Mouse (Mus musculus): Measurements from ENCODE around the gene Pik3cg.

The Pik3cg gene

DNA sequence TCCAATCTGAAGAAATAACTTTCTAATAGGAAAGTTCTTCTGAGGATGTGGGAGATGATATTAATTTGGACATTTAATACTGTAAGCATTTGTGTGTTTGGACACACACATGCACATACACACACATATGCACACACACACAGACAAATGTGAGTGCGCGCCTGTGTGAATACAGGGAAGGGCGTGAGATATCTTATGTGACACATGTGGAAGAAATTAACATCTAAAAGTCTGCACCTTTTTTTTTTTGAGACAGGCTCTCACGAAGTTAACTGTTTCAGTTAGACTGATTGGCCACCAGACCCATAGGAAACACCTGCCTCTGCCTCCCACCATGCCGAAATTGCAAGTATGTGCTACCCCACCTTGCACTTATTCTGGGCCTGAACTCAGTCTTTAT lies 64.7 kb downstream of the Pik3cg start:
- no peak for DNase-seq (ENCODE audit: low spot score in 2 of 2)

DNA sequence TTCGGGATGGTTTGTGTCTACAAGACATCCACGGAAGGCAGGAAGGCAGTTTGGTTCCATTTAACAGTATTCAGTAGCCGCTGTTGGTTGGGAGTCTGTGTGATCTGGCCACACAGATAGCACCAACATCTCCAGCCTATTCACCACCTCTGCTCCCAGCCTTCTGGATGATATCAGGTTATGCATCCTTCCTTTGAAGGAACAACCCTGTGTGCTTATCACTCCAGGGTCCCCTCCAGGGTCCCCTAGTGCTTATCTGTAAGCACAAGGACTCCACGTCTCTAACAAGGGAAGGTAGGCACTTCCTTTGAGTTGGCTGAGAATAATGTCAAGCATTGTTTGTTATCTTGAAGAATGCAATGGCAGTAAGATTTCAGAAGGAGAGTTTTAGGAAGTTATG lies 65.3 kb downstream of the Pik3cg start:
- DNase-seq (ENCODE audit: low spot score in 2 of 2) = no peak

DNA sequence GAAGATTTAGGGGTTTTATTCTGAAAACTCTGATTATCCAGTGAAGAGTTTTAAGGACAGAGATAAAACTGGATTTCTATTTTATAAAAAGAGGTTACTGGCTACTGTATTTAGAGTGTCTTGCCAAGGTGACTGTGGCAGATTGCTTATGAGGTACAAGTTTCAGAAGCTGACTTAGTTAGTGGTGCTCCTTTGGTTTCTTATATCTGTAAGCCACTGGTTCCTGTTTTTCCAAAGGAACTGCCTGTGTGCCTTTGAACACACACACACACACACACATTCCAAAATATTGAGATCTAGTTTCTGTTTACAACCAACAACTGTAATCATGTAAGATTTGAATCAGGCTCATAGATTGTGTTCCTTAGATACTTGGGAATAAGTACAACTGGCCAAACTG lies 66.7 kb downstream of the Pik3cg start:
- DNase-seq (ENCODE audit: low spot score in 2 of 2) = no peak

DNA sequence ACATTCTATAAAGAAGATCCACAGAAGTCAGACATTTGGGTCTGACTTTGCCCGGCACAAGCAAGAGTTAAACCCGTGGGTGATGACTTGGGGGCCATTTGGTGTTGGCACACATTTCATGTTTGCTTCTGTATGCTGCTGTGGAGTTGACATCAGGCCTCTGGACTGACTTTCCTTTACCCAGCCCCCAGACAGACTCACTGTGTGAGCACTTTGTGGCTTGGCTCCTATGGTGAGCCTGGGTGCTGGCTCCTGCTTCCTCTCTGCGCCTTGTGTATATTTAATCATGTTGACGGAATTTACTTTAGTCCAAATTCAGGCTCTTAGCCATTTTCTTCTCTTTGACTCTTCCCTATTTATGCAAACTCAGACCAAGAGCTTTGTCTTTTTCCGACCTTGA lies 69.6 kb downstream of the Pik3cg start:
- no peak for DNase-seq (ENCODE audit: low spot score in 2 of 2)

DNA sequence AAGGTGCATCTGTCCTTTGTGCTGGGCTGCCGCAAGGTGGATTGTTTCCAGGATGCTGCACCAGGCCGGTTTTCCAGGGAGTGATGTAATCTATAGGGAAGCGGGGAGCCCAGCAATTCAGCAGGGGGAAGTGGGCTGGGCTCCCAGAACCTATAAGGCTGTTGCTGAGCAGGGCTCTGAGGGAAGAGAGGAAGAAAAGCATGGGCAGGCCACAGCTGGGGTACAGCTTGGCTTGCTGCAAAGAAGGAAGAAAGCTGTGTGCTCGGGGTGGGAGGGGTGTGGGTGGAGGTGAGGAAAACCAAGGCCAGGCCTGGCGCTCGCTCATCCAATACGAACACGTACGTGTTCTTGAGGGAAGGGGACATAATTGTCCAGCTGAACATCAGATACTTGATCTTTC lies 70.1 kb downstream of the Pik3cg start:
- no peak for DNase-seq (ENCODE audit: low spot score in 2 of 2)

DNA sequence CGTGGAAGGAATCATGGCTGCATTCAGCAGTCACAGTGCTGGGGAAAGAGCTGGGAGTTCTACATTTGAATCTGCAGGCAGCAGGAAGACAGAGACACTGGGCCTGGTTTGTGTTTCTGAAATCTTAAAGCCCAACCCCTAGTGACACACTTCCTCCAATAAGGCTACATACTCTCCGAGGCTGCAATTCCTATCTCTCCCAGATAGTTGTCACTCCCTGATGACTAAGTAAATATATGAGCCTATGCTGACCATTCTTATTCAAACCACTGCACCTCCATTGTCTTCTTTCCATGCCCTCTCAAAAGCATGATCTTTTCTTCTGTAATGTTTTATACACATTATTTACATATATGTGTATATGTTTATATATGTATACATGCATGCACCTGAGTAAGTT lies 70.9 kb downstream of the Pik3cg start:
- DNase-seq (ENCODE audit: low spot score in 2 of 2) = no peak

DNA sequence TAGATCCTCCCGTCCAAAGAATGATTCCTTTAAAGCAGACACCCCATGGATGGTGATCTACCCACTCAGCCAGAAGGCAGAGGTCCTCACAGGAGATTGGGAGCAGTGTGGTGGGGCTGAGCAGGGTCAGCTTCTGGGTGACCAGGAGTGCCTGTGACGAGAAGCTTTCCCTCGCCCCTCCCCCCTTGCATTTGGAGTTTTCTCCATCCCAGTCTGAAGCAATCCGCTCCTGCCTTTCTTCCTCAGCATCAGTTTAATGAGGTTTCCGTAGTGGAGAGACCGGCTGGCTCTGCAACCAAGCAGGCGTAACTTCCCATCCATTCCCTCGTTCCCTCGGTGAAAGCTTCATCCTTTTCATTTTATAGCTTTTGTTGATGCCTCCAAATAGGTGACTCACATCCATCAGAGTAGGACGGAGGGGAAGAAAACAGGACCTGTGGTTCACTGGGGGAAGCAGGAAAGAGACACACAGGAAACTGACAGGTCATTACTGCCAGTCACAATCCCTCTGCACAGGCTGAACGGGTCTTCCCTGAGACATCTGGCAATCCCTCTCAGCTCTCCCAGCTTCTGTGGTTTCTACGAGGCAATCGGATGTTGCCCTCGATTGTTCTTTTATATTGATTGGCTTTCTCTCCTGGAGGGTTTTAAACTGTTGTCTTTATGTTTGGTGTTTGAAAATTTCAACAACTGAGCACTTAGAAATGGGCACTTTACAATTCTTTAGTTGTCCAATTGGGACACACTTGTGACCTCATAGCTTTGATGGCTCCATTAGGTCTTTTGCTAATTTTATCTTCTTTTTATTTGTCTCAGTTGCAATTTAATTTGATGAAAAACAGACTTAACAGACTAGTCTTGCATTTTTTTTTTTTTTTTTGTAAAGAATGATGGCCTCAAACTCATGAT lies 80.6 kb downstream of the Pik3cg start:
- DNase-seq (ENCODE audit: low spot score in 2 of 2) = no peak

DNA sequence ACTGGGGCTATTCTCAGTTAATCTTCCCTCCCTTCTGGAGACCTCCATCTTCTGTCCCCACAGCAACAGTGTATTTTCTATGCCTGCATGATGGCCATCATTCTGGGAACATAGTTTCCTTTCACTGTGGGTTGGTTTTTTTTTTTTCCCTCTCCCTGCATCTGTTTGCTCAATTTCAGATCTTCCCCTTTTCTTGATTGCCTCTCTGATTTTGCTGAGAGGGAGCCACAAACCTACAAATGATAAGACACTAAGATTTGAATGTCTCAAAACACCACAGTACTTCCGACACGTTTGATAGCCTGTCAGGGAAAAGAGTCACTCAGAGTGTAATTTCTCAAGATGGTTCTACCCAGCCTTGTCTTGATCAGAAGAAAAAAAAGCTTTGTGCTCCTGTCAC lies 81.3 kb downstream of the Pik3cg start:
- DNase-seq (ENCODE audit: low spot score in 2 of 2) = no peak

DNA sequence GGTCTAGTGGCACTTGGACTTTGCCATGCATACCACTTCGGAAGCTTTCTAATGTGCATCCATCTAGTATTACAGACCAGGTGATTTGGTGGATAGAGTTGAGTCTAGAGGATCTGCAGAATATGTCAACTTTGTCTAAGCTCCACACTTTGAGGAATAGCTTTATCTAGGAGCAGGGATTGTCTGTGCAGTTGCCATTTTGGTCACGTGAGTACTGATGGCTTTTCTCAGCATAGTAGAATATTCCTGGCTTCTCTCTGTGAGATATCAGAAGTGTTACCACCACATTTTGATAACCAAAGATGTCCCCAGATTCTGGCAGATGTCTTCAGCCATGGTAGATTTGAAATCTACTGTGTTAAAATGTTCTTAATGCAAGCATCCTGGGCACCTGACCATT lies 84.0 kb downstream of the Pik3cg start:
- DNase-seq (ENCODE audit: low spot score in 2 of 2) = no peak

DNA sequence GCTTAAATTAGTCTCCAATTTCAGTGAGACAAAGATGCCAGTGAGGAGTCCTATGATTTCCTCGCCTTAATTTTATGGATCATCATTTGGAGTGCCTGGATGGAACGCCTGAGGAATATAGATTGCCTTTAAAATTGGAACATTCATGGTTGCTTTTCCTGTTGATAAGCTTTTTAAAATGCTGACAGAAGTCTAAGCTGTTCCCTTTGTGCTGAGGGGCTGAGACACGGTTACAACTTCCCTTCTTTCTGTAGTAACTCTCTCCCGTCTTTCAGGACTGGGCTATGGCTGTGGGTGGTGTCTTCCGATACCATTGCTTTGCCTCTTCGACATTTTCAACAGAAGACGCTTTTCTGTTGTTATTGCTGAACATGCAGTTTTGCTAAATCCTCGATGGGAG lies 84.4 kb downstream of the Pik3cg start:
- no peak for DNase-seq (ENCODE audit: low spot score in 2 of 2)

DNA sequence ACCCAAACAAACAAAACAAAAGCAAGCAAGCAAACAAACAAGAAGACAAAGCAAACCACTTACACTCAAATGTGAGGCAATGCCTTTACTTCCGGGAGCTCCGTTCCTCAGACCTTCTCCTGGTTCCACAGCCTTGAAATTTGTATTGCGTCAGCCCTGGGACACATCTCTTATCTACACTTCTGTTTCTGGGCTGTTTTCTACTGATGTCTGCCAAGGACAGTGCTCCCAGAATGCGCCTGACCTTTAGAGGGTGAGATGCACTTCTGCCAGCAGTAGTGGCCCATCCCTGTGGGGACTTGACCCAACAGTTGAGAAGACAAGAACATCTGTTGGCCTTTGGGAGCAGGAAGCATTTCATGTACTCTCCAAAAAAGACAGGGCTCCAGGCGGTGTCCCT lies 84.9 kb downstream of the Pik3cg start:
- no peak for DNase-seq (ENCODE audit: low spot score in 2 of 2)
